Mouse (Mus musculus) layer of hippocampus, adult 8-10 months (tissue): ENCODE results near the gene Frmd5. TPM values are rescaled to one million over a fixed set of nuclear protein-coding genes. Genes with fewer than 3 reads are reported as not detected.
"Not testable (repeated sequence)": the region's sequence is repeated elsewhere in the genome, so short reads cannot be mapped to it uniquely, and the experiment has no call there.

Experiments
- DNase-seq, 2 experiments: peaks; one replicate each; pipeline ENCODE4 v3.0.0; 2022; ENCODE audit warnings: low spot score in 2 of 2
- total RNA-seq, 4 experiments: library from RNA; stranded (reverse); gene quantifications; 2 replicates each; pipeline ENCODE4 v1.2.4; 2022

The Frmd5 gene
- total RNA-seq, 4 experiments from 2014 or later, result 32.5 to 38.7 (median 38.0) TPM

GRCm38 (mm10) chr2:121505942-121506882 is 300.7 kb downstream of the Frmd5 start, which contains the start of the genes Mfap1a and Wdr76:
TSS of gene Mfap1a (minus strand) at chr2:121506665.
TSS of gene Wdr76 (plus strand) at chr2:121506723.
- peak; percentile 79 to 80 for DNase-seq

- not testable (repeated sequence) for DNase-seq
Measured at GRCm38 (mm10) chr2:121501550-121501949, 305.3 kb downstream of the Frmd5 start.

Other genes starting within 250 kb of the Frmd5 start
- 10 to 100 TPM; 90.4 to 95.9 (median 92.5) TPM for gene Casc4, start 59.9 kb upstream of the Frmd5 start, total RNA-seq
- gene Ctdspl2, start 148.9 kb upstream of the Frmd5 start, total RNA-seq, result 10 to 100 TPM; 28.5 to 37.2 (median 34.1) TPM
- gene Mageb3, start 149.0 kb upstream of the Frmd5 start, total RNA-seq, result under 1 TPM in 3 of 4 experiments, not detected in 1; 0.23 to 0.57 (median 0.35) TPM
- gene Eif3j1, start 221.5 kb upstream of the Frmd5 start, total RNA-seq, result 10 to 100 TPM; 18.1 to 21.9 (median 18.7) TPM